Mouse (Mus musculus): ENCODE measurements at regions not wholly inside any gene's neighbourhood (a gene's known extent, or its start where the extent isn't known, plus 50 kb on each side); places are given as distances from the start of the nearest gene placed in this dataset.
"Not testable (repeated sequence)": the region's sequence is repeated elsewhere in the genome, so short reads cannot be mapped to it uniquely, and the experiment has no call there.

DNA sequence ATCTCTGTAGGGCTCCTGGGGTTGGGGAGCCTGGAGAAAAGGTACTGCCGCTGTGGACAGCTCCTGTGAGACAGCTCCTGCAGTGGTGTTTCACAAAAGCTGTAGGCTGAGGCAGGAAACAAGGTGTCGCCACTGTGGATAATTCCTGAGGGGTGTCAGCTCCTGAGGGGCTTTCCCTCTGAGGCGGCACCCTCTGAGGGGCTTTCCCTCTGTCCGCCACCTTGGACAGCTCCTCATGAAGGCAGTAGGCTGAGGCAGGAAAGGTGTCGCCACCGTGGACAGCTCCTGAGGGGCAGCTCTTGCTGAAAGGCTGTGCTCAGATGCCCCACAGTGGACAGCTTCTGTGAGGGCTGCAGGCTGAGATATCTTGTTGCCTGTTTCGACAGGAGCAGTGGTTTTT lies 127.1 kb downstream of the Cyld start:
- no peaks in the 10 kb centered on the region for H3K9me3 ChIP-seq
- 82% methylated on average over 7 of the region's 7 CpGs for WGBS

DNA sequence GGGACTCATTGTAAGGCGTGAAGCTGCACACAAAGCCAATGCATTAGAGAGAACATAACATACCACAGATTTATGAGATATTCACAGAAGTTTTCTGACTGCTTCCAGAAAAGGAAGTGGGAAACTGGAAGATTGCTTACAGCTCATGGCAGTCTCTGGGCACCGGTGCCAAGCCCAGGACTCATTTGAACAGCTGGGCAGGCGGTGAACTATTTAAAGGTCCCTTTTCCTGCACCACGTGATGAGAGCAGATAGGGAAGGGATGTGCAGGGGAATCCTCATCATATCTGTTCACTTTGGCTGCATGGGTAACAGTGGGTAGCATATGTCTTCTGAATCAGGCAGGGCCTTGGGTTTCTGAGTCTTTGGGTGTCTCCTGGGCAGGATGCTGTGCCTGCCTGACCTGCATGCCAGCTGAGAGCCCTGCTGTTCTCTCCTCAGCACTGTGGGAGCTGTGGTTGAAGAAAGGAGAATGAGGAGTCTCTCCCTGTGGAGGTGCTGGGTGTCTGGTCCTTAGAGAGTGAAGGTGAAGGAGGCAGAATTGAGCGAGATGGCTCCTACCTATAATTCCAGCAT lies 123.5 kb downstream of the Cyld start:
- Histone ChIP-seq H3K4me2 (replicated peaks) (no peak overlapping the region), H3K9ac (no peak overlapping the region), H3K27ac (no peak overlapping the region), H3K9me3 (no peaks in the 10 kb centered on the region), H3K4me1 (no peaks in the 10 kb centered on the region), H3K36me3 (no peaks in the 10 kb centered on the region), H3K4me3 (no peak overlapping the region), H3K27me3 (no peaks in the 10 kb centered on the region)
- 87% methylated on average over 5 of the region's 5 CpGs for WGBS
- no peak for ATAC-seq (ENCODE audit: insufficient number of reproducible peaks, insufficient read depth, low FRiP score, low TSS enrichment)

More for the DNA sequence above, 127.1 kb downstream of the Cyld start:
- no peak for ATAC-seq (ENCODE audit: insufficient number of reproducible peaks, insufficient read depth, low FRiP score, low TSS enrichment)
- Histone ChIP-seq H3K27ac (no peak overlapping the region), H3K4me2 (replicated peaks) (no peak overlapping the region), H3K9ac (no peak overlapping the region), H3K4me1 (no peaks in the 10 kb centered on the region), H3K4me3 (no peak overlapping the region), H3K27me3 (no peaks in the 10 kb centered on the region), H3K36me3 (no peaks in the 10 kb centered on the region)

DNA sequence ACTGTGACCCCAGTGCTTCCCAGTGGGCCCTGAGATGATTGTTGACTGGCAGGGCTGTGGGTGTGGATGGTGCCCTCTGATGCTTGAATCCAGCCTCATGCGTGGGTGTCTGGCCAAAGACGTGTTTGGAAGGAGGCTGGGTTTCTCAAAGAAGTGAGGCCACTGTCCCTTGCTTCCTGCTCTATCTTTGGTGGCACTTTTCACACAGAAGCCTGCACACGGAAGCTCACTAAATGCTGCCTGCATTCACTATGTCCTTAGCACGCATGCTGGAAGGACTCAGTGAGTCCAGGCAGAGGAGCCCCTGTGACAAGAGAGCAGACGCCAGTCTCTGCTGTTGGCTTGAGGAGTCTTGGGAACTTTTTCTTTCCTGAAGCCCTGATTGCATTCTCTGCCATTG lies 119.6 kb downstream of the Cyld start:
- H3K27ac ChIP-seq = no peak overlapping the region
- no peaks in the 10 kb centered on the region for H3K9me3 ChIP-seq
- H3K4me2 ChIP-seq (replicated peaks) = no peak overlapping the region
- H3K4me3 ChIP-seq = no peak overlapping the region
- WGBS = 81% methylated on average over 5 of the region's 5 CpGs
- H3K36me3 ChIP-seq = no peaks in the 10 kb centered on the region
- peaks cover 10% of the 10 kb centered on the region; the same call in 1 of the 2 replicates for H3K27me3 ChIP-seq
- no peak overlapping the region for H3K9ac ChIP-seq
- no peaks in the 10 kb centered on the region for H3K4me1 ChIP-seq
- ATAC-seq (ENCODE audit: insufficient number of reproducible peaks, insufficient read depth, low FRiP score, low TSS enrichment) = no peak

DNA sequence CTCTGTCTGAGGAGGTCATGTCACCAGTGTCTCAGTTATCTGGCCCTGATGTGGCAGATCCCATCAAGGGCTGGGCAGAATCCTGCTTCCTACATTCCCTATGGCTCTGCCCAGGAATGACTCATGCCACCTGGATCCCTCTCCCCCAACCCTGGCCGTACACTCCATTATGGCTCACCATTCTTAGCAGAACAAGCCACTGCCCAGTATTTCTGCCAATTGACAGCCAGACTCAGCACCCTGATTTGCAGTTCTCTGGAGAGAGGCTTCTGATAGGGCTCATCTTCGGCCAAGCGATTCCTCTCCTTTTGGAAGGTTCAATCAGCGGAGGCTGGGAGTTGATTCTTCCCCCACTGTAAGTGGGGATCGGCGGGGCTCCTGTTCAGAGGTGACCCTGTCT lies 117.4 kb downstream of the Cyld start:
- Histone ChIP-seq H3K36me3 (no peaks in the 10 kb centered on the region), H3K27ac (no peak overlapping the region), H3K4me1 (no peaks in the 10 kb centered on the region), H3K9ac (no peak overlapping the region), H3K4me3 (no peak overlapping the region), H3K27me3 (peaks cover 10% of the 10 kb centered on the region; the same call in 1 of the 2 replicates), H3K9me3 (no peaks in the 10 kb centered on the region), H3K4me2 (replicated peaks) (no peak overlapping the region)
- 93% methylated on average over 6 of the region's 6 CpGs for WGBS
- ATAC-seq (ENCODE audit: insufficient number of reproducible peaks, insufficient read depth, low FRiP score, low TSS enrichment) = no peak

DNA sequence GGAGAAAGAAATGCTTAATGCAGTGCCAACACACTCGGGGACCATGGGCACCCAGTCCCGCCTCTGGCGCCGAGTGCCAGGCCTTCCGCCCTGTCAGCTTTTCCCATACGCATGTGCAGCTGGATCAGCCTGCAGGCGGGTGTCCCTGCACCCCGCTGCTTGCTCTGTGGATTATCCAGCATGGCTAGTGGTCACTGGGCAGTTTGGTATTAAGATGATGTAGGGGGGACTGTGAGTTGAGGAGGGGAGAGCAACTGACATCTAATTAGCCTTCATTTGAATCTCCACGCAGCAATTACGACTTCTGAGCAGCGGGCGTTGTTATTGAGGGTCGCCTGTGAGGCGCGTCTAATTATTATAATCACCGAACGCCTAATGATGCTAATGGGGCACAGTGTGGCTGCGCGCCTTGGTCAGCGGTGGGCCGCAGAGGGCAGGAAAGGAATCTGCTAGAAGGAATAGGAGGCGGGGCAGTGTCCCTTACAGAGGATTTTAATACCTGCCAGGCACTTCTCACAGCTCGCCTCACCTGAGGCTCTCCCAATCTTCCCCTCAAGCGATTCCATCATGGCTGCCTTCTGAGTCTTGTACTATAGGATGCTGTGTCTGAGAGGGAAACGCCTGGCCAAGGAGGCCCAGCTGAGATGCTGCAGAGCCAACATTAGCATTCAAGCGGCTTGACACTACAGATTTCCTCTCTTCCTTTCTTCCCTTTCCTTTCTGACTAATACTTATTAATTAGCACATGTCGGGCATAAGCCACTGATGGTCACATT lies 116.3 kb downstream of the Cyld start:
- H3K9ac ChIP-seq = no peak overlapping the region
- ATAC-seq (ENCODE audit: insufficient number of reproducible peaks, insufficient read depth, low FRiP score, low TSS enrichment) = no peak
- H3K27ac ChIP-seq = no peak overlapping the region
- no peak overlapping the region for H3K4me2 ChIP-seq (replicated peaks)
- no peak overlapping the region for H3K4me3 ChIP-seq
- no peaks in the 10 kb centered on the region for H3K9me3 ChIP-seq
- WGBS = 49% methylated on average over 27 of the region's 27 CpGs
- H3K27me3 ChIP-seq = peaks cover 10% of the 10 kb centered on the region; the same call in 1 of the 2 replicates
- no peaks in the 10 kb centered on the region for H3K4me1 ChIP-seq
- no peaks in the 10 kb centered on the region for H3K36me3 ChIP-seq

DNA sequence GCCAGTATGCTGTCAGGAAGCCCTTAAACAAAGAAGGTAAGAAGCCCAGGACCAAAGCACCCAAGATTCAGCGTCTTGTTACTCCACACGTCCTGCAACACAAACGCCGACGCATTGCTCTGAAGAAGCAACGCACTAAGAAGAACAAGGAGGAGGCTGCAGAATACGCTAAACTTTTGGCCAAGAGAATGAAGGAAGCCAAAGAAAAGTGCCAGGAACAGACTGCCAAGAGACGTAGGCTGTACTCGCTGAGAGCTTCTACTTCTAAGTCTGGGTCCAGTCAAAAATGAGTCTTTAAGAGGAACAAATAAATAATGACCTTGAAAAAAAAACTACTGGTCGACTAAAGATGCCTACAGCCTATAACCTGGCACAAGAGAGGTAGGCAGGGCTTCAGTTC lies 110.0 kb downstream of the Cyld start:
- H3K4me2 ChIP-seq (replicated peaks); H3K36me3 ChIP-seq; H3K9ac ChIP-seq; H3K27ac ChIP-seq; H3K9me3 ChIP-seq; H3K27me3 ChIP-seq; H3K4me3 ChIP-seq; ATAC-seq (ENCODE audit: insufficient number of reproducible peaks, insufficient read depth, low FRiP score, low TSS enrichment); H3K4me1 ChIP-seq: not testable (repeated sequence)
- WGBS = 94% methylated on average over 10 of the region's 10 CpGs

Data from embryonic facial prominence, embryonic 12.5 days (tissue).